Mouse (Mus musculus) 3T3-L1 (cell line): ENCODE data around the gene Plk3.
"Not testable (repeated sequence)": the region's sequence is repeated elsewhere in the genome, so short reads cannot be mapped to it uniquely, and the experiment has no call there.

Experiments
- DNase-seq: peaks from one replicate; pipeline ENCODE4 v3.0.0-alpha.2; 2015; ENCODE audit warnings: low read depth, low spot score

Plk3 gene

GRCm38 (mm10) chr4:117133817-117134600 is at the start of gene Plk3:
Gene Plk3 (minus strand): TSS chr4:117133963.
- peak; percentile 94 for DNase-seq

GRCm38 (mm10) chr4:117182759-117183096 is 49.0 kb upstream of the Plk3 start:
- DNase-seq, result not testable (repeated sequence)

GRCm38 (mm10) chr4:117181863-117182758 is 48.3 kb upstream of the Plk3 start, which contains the start of gene Kif2c:
Gene Kif2c (minus strand): TSS chr4:117182639.
- peak; percentile 95 for DNase-seq

- DNase-seq, result no peak
Observed at GRCm38 (mm10) chr4:117169936-117170335, 36.2 kb upstream of the Plk3 start.

GRCm38 (mm10) chr4:117161183-117161582 is 27.4 kb upstream of the Plk3 start:
- no peak for DNase-seq

- no peak for DNase-seq
Observed at GRCm38 (mm10) chr4:117159666-117160065, 25.9 kb upstream of the Plk3 start.

GRCm38 (mm10) chr4:117156372-117156771 is 22.6 kb upstream of the Plk3 start:
- no peak for DNase-seq

- peak; percentile 86 for DNase-seq
Observed at GRCm38 (mm10) chr4:117155792-117156355, 22.1 kb upstream of the Plk3 start, which contains the start of gene Rps8. Gene Rps8 (minus strand): TSS chr4:117156243.

GRCm38 (mm10) chr4:117155020-117155791 is 21.4 kb upstream of the Plk3 start:
- peak; percentile 41 for DNase-seq

GRCm38 (mm10) chr4:117152714-117153113 is 19.0 kb upstream of the Plk3 start:
- DNase-seq, result peak; percentile 17

GRCm38 (mm10) chr4:117151416-117151815 is 17.7 kb upstream of the Plk3 start:
- DNase-seq, result no peak

- DNase-seq, result no peak
Observed at GRCm38 (mm10) chr4:117150212-117150733, 16.5 kb upstream of the Plk3 start.

- DNase-seq, result peak; percentile 31
Observed at GRCm38 (mm10) chr4:117149291-117150211, 15.8 kb upstream of the Plk3 start.

- no peak for DNase-seq
Observed at GRCm38 (mm10) chr4:117148815-117149214, 15.1 kb upstream of the Plk3 start.

- DNase-seq, result no peak
Observed at GRCm38 (mm10) chr4:117148047-117148713, 14.4 kb upstream of the Plk3 start.

GRCm38 (mm10) chr4:117146176-117146575 is 12.4 kb upstream of the Plk3 start:
- peak; percentile 87 for DNase-seq

- DNase-seq, result no peak
Observed at GRCm38 (mm10) chr4:117145248-117145647, 11.5 kb upstream of the Plk3 start.

- no peak for DNase-seq
Observed at GRCm38 (mm10) chr4:117143023-117143422, 9.3 kb upstream of the Plk3 start.

GRCm38 (mm10) chr4:117140613-117141012 is 6.8 kb upstream of the Plk3 start:
- DNase-seq, result peak; percentile 59
